Mouse (Mus musculus) cerebral cortex, adult 2 months (tissue): ENCODE results near the gene Ptov1.

Experiments
- WGBS: fragments of 180-500 bp; shearing (Covaris S2); methylation state at CpG from one replicate; pipeline ENCODE4 v1.1.7; 2018; 5-methylcytosine and 5-hydroxymethylcytosine counted together

The Ptov1 gene

DNA sequence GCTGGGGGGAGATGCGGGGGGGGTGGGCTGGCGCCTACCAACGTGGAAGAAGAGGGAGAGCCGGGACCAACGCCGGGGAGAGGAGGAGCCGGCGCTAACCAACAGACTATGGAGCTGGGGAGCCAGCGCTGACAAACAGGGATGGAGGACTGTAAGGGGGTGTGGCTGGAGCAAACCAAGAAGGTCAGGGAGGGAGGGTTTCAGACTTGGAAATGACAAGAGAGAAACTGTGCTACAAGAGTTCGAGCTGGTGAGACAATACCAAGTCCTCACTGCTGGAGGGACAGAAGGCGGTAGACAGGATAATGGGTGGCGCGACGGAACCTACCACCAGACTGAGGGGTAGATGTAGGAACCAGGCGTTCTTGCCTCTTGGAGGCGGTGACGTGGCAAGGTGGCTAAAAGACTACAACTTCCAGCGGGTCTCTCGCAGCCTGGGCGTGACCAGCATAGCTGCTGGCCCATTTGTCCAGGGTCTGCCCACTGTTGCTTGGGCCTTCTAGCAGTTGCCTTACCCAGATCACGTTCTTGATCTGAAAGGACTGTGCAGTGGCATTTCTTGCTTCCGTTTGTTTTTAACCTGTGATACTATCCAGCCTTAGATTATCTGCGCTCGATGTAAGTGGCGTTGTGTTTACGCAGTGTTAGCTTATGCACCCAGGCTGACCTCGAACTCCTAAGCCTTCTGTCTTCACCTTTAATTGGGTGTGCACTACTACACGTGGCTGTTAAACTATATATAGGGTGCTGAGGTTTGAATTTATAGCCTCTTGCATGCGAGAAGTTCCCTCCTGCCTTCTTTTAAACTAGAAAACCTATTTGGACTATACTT lies at the start of gene Ptov1:
Gene Ptov1 (minus strand): TSS at position 92 of the 832 bp plus-strand sequence.
- 5% methylated on average over 29 of the region's 29 CpGs for WGBS

DNA sequence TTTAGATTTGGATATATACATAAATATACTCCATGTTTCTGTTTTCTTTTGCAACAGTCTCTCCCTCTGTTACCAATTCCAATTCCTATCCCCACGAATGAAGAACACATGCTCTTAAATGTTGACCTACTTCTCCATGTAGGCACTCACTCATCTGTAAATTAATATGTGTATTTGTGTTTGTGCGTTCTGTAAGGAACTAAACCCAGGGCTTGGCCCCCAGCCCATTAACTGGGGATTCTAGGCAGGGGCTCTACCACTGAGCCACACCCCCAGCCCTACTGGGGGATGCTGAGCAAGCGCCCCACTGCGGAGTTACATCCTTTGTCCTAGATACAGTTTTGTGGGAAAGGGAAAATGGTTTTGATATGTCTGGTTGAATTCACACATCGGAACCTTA lies 49.5 kb upstream of the Ptov1 start:
- 57% methylated on average over 5 of the region's 5 CpGs for WGBS

DNA sequence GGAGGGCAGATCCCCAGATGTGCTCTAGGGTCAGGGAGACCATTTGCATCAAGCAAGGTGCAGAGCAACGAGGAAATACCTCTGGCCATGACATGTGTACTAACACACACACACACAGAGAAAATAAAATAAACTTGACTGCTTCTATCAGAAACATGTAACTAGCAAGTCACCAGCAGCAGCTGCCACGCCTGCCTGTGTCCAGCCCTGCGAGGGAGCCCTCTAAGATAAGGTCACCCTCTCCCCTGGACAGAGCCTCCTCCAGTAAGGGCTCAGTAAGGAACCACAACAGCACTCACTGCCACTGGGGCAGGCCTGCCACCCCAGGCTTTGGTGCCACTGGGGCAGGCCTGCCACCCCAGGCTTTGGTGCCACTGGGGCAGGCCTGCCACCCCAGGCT lies 48.6 kb upstream of the Ptov1 start:
- 55% methylated on average over 3 of the region's 3 CpGs for WGBS

DNA sequence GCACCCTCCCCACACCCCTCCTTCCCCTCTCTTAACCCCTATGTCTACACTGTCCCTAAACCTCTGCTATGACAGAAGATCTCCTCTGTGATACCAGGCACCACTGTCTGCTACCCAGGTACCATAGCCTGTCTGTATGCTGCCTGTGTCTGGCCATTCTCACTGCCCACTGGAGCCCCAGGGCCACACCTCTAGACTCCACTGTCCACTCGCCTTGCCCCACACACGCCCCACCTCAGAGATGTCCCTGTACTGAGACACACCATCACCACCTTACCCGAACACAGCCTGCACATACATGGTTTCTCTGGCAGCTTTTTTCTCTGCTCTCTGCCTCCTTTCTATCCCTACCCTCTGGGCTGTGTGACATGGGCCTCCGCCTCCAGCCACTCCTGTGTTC lies 47.3 kb upstream of the Ptov1 start:
- WGBS, result 79% methylated on average over 4 of the region's 4 CpGs

- 66% methylated on average over 6 of the region's 6 CpGs for WGBS
Observed at GRCm38 (mm10) chr7:44916191-44916590, 46.6 kb upstream of the Ptov1 start.

GRCm38 (mm10) chr7:44915314-44915713 lies 45.7 kb upstream of the Ptov1 start:
- WGBS, result 88% methylated on average over 9 of the region's 9 CpGs

- 75% methylated on average over 2 of the region's 2 CpGs for WGBS
Observed at GRCm38 (mm10) chr7:44914396-44914795, 44.8 kb upstream of the Ptov1 start.

GRCm38 (mm10) chr7:44908706-44909476 lies 39.3 kb upstream of the Ptov1 start:
- 61% methylated on average over 15 of the region's 15 CpGs for WGBS

DNA sequence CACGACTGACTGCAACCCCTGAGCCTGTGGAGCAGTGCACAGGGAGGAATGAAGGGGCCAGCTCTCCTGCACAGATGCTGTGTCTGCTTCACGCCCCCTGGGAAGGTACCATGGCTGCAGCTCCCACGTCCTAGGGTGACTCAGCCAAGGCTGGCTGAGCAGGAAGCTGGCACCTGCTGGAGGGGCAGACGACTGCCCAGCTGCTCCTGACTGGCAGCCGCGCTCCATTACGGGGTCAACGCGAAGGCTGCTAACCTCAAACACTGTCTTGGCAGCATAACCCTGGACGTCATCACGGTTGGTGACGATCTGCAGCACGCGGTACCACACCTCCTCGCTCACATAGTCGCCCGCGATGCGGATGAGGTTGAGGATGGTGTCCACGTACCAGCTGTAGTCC lies 35.8 kb upstream of the Ptov1 start:
- WGBS, result 61% methylated on average over 20 of the region's 20 CpGs

- WGBS, result 21% methylated on average over 21 of the region's 21 CpGs
Observed at GRCm38 (mm10) chr7:44901230-44901722, 31.7 kb upstream of the Ptov1 start.

DNA sequence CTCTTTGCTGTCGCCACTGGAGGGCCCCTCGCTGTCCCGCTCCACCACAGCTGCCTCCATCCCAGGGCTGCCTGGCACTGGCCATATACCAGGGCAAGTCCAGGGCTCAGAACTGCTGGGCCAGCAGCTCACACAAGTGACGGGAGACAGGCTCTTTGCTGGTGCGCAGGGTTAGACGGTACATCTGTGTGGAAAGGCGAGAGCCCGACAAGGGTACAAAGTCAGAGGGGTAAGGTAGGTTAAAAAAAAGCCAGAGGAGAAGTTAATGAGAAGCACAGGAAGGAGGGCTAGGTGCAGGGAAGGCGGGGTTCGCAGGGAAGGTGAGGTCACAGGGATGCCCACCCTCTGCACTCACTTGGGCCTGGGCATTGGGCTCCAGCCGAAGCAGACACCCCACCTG lies 31.0 kb upstream of the Ptov1 start:
- WGBS, result 75% methylated on average over 11 of the region's 11 CpGs

DNA sequence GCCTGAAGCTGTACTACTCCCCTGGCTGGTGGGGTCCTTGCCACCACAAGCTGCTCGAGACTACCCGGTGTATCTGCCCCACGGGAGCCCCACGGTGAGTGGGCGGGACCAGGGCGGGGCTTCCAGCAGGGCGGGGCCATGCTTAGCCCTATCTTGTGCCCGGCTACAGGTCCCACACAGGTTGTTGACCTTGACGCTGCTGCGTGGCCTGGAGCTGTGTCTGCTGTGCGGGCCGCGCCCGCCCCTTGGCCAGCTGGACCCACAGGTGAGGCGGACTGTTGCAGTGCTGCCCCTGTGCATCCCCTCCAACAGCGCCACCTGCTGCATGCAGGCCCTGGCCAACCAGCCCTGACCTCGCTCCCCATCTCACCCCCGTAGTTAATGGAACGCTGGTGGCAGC lies 29.0 kb upstream of the Ptov1 start:
- WGBS, result 40% methylated on average over 19 of the region's 19 CpGs

- 8% methylated on average over 10 of the region's 10 CpGs for WGBS
Observed at GRCm38 (mm10) chr7:44896499-44896898, 26.9 kb upstream of the Ptov1 start.

GRCm38 (mm10) chr7:44895593-44896434 lies 26.2 kb upstream of the Ptov1 start, which contains the start of gene Fuz:
Gene Fuz (plus strand): TSS chr7:44896079.
- whole genome bisulfite sequencing, result under 1% methylated on average over 34 of the region's 34 CpGs

GRCm38 (mm10) chr7:44895206-44895592 lies 25.6 kb upstream of the Ptov1 start:
- WGBS, result 24% methylated on average over 7 of the region's 7 CpGs

GRCm38 (mm10) chr7:44894175-44894574 lies 24.6 kb upstream of the Ptov1 start:
- WGBS, result 84% methylated on average over 3 of the region's 3 CpGs

- 4% methylated on average over 8 of the region's 8 CpGs for WGBS
Observed at GRCm38 (mm10) chr7:44893197-44893596, 23.6 kb upstream of the Ptov1 start.

GRCm38 (mm10) chr7:44892276-44892921 lies 22.8 kb upstream of the Ptov1 start, which contains the start of gene Med25:
Gene Med25 (minus strand): TSS chr7:44892712.
- WGBS, result 1% methylated on average over 56 of the region's 56 CpGs

GRCm38 (mm10) chr7:44891611-44892010 lies 22.0 kb upstream of the Ptov1 start:
- 9% methylated on average over 6 of the region's 6 CpGs for WGBS

GRCm38 (mm10) chr7:44890737-44891136 lies 21.1 kb upstream of the Ptov1 start:
- 31% methylated on average over 4 of the region's 4 CpGs for WGBS

DNA sequence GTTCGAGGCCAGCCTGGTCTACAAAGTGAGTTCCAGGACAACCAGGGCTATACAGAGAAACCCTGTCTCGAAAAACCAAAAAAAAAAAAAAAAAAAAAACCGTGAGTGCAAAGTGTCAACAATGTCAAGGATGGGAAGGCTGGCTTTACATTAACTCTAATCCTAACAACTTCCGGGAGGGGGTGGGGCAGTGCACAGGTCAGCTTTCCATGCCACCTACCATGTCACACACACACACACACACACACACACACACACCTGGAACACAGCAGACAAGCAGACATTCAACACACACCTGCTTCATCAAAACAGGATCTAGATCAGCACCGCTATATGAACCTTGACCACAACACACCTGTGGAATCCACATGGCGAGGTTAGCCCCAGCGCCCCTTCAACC lies 20.6 kb upstream of the Ptov1 start:
- 78% methylated on average over 7 of the region's 7 CpGs for WGBS
